Mouse (Mus musculus): ENCODE data around the gene Gm20826.
"Not testable (repeated sequence)": the region's sequence is repeated elsewhere in the genome, so short reads cannot be mapped to it uniquely, and the experiment has no call there.

Gm20826 gene

GRCm38 (mm10) chrY:7638389-7638788 lies at the start of gene Gm20826:
Gene Gm20826, minus strand, starts transcription at chrY:7638489.
- DNase-seq (ENCODE audit: low spot score in 2 of 2) = not testable (repeated sequence)

All from right cerebral cortex, postnatal 36 days (tissue).